15 mouse cellular contexts compared by ENCODE assay signal in genomic region chr1:189864846-189865560, GRCm38 (mm10). TPM values are rescaled to one million over a fixed set of nuclear protein-coding genes. Genes with fewer than 3 reads are reported as not detected.
DNase-seq lines count a peak whose midpoint lies in the region; ATAC-seq and TF ChIP-seq lines count a peak whose summit lies in the region.
"Had no signal": no experiment of that assay in that cellular context is flagged by ENCODE, and none has a peak within 500 bp of the region (broad histone marks: within the 10 kb centered on the region; RNA-seq: fewer than 3 reads in every experiment).

No protein-coding gene starts in this region.

- WGBS in forebrain, embryonic 12.5 days, result 74% methylated on average over 15 of the region's 15 CpGs
- WGBS in forebrain, embryonic 11.5 days, result 85% methylated on average over 15 of the region's 15 CpGs
- WGBS in forebrain, embryonic 14.5 days, result 58% methylated on average over 15 of the region's 15 CpGs
- 37% methylated on average over 15 of the region's 15 CpGs for WGBS in hindbrain, postnatal 0 days

- H3K4me3 ChIP-seq in forebrain, embryonic 12.5 days (replicated peaks), result no peak overlapping the region
- H3K4me3 ChIP-seq in forebrain, embryonic 11.5 days (ENCODE audit: low read depth, low read length), result no peak overlapping the region
- no peak overlapping the region for H3K4me3 ChIP-seq in forebrain, embryonic 14.5 days (ENCODE audit: low read depth, low read length)
- H3K4me3 ChIP-seq in hindbrain, postnatal 0 days (ENCODE audit: low read length), result no peak overlapping the region
- H3K4me3 ChIP-seq: kidney, embryonic 15.5 days; limb, embryonic 13.5 days had no signal

- peaks cover 11% of the 10 kb centered on the region for H3K4me1 ChIP-seq in forebrain, embryonic 12.5 days
- H3K4me1 ChIP-seq in forebrain, embryonic 11.5 days (replicated peaks; ENCODE audit: control insufficient read depth, insufficient read depth, low read length), result no peaks in the 10 kb centered on the region
- H3K4me1 ChIP-seq in forebrain, embryonic 14.5 days (ENCODE audit: control insufficient read depth, insufficient read depth, low read length), result peaks cover 5% of the 10 kb centered on the region
- no peaks in the 10 kb centered on the region for H3K4me1 ChIP-seq in hindbrain, postnatal 0 days (ENCODE audit: insufficient read depth, low read length)

- 0 out of 2 replicates have a peak overlapping the region, but pooled peaks have one; percentile 31 for H3K27ac ChIP-seq in forebrain, embryonic 12.5 days
- no peak overlapping the region for H3K27ac ChIP-seq in forebrain, embryonic 11.5 days (ENCODE audit: low read depth, low read length)
- H3K27ac ChIP-seq in forebrain, embryonic 14.5 days (ENCODE audit: low read depth, low read length), result no peak overlapping the region
- H3K27ac ChIP-seq in hindbrain, postnatal 0 days, result no peak overlapping the region
- H3K27ac ChIP-seq: kidney, embryonic 15.5 days; limb, embryonic 13.5 days had no signal

- no peak for TF ChIP-seq CTCF in hindbrain, postnatal 0 days (IDR thresholded peaks at IDR 0.05; ENCODE audit: low read depth)

- intact Hi-C loops in left cerebral cortex, postnatal 4 days (cut with DNase I), result no loop called here
- intact Hi-C loops in left cerebral cortex, postnatal 25 days (cut with DNase I), result no loop called here

- no peak overlapping the region for H3K4me2 ChIP-seq in forebrain, embryonic 12.5 days
- H3K4me2 ChIP-seq in forebrain, embryonic 11.5 days (ENCODE audit: low read depth, low read length, severe bottlenecking), result no peak overlapping the region
- H3K4me2 ChIP-seq in forebrain, embryonic 14.5 days (ENCODE audit: low read length), result no peak overlapping the region
- H3K4me2 ChIP-seq in hindbrain, postnatal 0 days (ENCODE audit: low read depth, low read length), result 0 out of 2 replicates have a peak overlapping the region, but pooled peaks have one; percentile 3
- H3K4me2 ChIP-seq: kidney, embryonic 15.5 days; limb, embryonic 13.5 days had no signal

- H3K9ac ChIP-seq in forebrain, embryonic 12.5 days, result no peak overlapping the region
- no peak overlapping the region for H3K9ac ChIP-seq in forebrain, embryonic 11.5 days (ENCODE audit: low read length)
- H3K9ac ChIP-seq in forebrain, embryonic 14.5 days (ENCODE audit: low read length), result no peak overlapping the region
- no peak overlapping the region for H3K9ac ChIP-seq in hindbrain, postnatal 0 days (replicated peaks; ENCODE audit: low read length)
- H3K9ac ChIP-seq: kidney, embryonic 15.5 days; limb, embryonic 13.5 days; liver, postnatal 0 days had no signal

- no peak for ATAC-seq in forebrain, embryonic 12.5 days (ENCODE audit: low FRiP score)
- ATAC-seq in forebrain, embryonic 11.5 days (replicated peaks; ENCODE audit: low FRiP score), result no peak
- peak; percentile 66 for ATAC-seq in forebrain, embryonic 14.5 days
- peak; percentile 24 for ATAC-seq in hindbrain, postnatal 0 days
- ATAC-seq: inflammation-experienced regulatory T-cells, adult 6 months; liver, postnatal 0 days had no signal

- no peaks in the 10 kb centered on the region; the same call in 1 of the 2 replicates for H3K36me3 ChIP-seq in forebrain, embryonic 12.5 days (replicated peaks)
- H3K36me3 ChIP-seq in forebrain, embryonic 11.5 days (ENCODE audit: control insufficient read depth, insufficient read depth, low read length), result no peaks in the 10 kb centered on the region
- no peaks in the 10 kb centered on the region for H3K36me3 ChIP-seq in forebrain, embryonic 14.5 days (ENCODE audit: control insufficient read depth, insufficient read depth, low read length)
- no peaks in the 10 kb centered on the region for H3K36me3 ChIP-seq in hindbrain, postnatal 0 days (ENCODE audit: insufficient read depth, low read length)

- H3K27me3 ChIP-seq in forebrain, embryonic 12.5 days, result no peaks in the 10 kb centered on the region
- no peaks in the 10 kb centered on the region for H3K27me3 ChIP-seq in forebrain, embryonic 11.5 days (ENCODE audit: control insufficient read depth, insufficient read depth, low read length)
- H3K27me3 ChIP-seq in forebrain, embryonic 14.5 days (replicated peaks; ENCODE audit: control insufficient read depth, insufficient read depth, low read length), result no peaks in the 10 kb centered on the region
- H3K27me3 ChIP-seq in hindbrain, postnatal 0 days (ENCODE audit: insufficient read depth, low read length), result no peaks in the 10 kb centered on the region
- H3K27me3 ChIP-seq: kidney, embryonic 15.5 days; limb, embryonic 13.5 days had no signal

- DNase-seq in forebrain, embryonic 11.5 days (ENCODE audit: low spot score), result no peak
- peak; percentile 72 for DNase-seq in left cerebral cortex, postnatal 4 days
- no peak for DNase-seq in left cerebral cortex, adult 8-10 months (ENCODE audit: low spot score in 2 of 2)
- DNase-seq in forebrain, embryonic 14.5 days (ENCODE audit: low spot score), result peak; percentile 63
- DNase-seq in hindbrain, postnatal 0 days (ENCODE audit: low spot score), result peak; percentile 62
- DNase-seq in left cerebral cortex, postnatal 25 days (ENCODE audit: low spot score in 2 of 2), result no peak
- DNase-seq in yolk sac, embryonic 10.5 days (ENCODE audit: low spot score), result no peak
- DNase-seq: adrenal gland, postnatal 14 days; cerebellum, adult 11 months; gastrocnemius, postnatal 36 days; liver, postnatal 0 days had no signal

- H3K9me3 ChIP-seq in forebrain, embryonic 12.5 days, result no peaks in the 10 kb centered on the region
- H3K9me3 ChIP-seq in forebrain, embryonic 11.5 days (ENCODE audit: control insufficient read depth, low read length), result no peaks in the 10 kb centered on the region
- no peaks in the 10 kb centered on the region for H3K9me3 ChIP-seq in forebrain, embryonic 14.5 days (replicated peaks; ENCODE audit: control insufficient read depth, low read length)
- no peaks in the 10 kb centered on the region for H3K9me3 ChIP-seq in hindbrain, postnatal 0 days (ENCODE audit: low read length)
- H3K9me3 ChIP-seq: kidney, embryonic 15.5 days; limb, embryonic 13.5 days had no signal

RNA-seq across cellular contexts. Expression of gene Smyd2, which starts 57.2 kb away (rescaled TPM):
- 38.0 and 42.7 TPM in 2 replicates for polyA plus RNA-seq in forebrain, embryonic 12.5 days (2016; fragmentation: Nextera tagmentation; extraction: Ambion mirVana)
- polyA plus RNA-seq in forebrain, embryonic 11.5 days (2014; fragmentation: Nextera tagmentation; extraction: Ambion mirVana), result 43.1 and 46.0 TPM in 2 replicates
- total RNA-seq in left cerebral cortex, postnatal 4 days (2021), result 100 to 1,000 TPM; 120 to 128 TPM
- 100 to 1,000 TPM in 1 of 4 experiments, 10 to 100 TPM in 3; 87.4 to 105 (median 91.9) TPM for total RNA-seq in left cerebral cortex, adult 8-10 months (2022)
- 63.9 and 70.5 TPM in 2 replicates for polyA plus RNA-seq in forebrain, embryonic 14.5 days (2014; fragmentation: Nextera tagmentation; extraction: Ambion mirVana)
- total RNA-seq in hindbrain, postnatal 0 days (2014; rRNA removed), result 52.0 and 61.9 TPM in 2 replicates
- polyA plus RNA-seq in hindbrain, postnatal 0 days (2015; fragmentation: Nextera tagmentation; extraction: Ambion mirVana), result 81.1 and 81.8 TPM in 2 replicates
- total RNA-seq in left cerebral cortex, postnatal 25 days (2021), result 100 to 1,000 TPM in 1 of 2 experiments, 10 to 100 TPM in 1; 96.3 to 104 TPM

Comparison
In these comparisons a context has a peak if more than half of its experiments do, and no peak if none do; other contexts are left out.
1. ATAC-seq: peak in forebrain, embryonic 14.5 days (single experiment) and hindbrain, postnatal 0 days (single experiment); none in forebrain, embryonic 12.5 days (single experiment) and forebrain, embryonic 11.5 days (single experiment).
2. DNase-seq: peak in left cerebral cortex, postnatal 4 days (single experiment), forebrain, embryonic 14.5 days (single experiment) and hindbrain, postnatal 0 days (single experiment); none in forebrain, embryonic 11.5 days (single experiment), left cerebral cortex, adult 8-10 months (0 of 2), left cerebral cortex, postnatal 25 days (0 of 2) and yolk sac, embryonic 10.5 days (single experiment).